Mouse (Mus musculus) heart, embryonic 13.5 days (tissue): ENCODE data around the gene Lcn9. TPM values are rescaled to one million over a fixed set of nuclear protein-coding genes. Genes with fewer than 3 reads are reported as not detected.

Experiments
- polyA plus RNA-seq: library from polyadenylated mRNA; unstranded; fragments of >200 nt; fragmentation: Nextera tagmentation; extraction: Ambion mirVana; gene quantifications from 2 replicates; pipeline ENCODE4 v1.2.1, GENCODE M21; 2015

Gene Lcn9
- polyA plus RNA-seq, 1 experiment from 2014 or later, result not detected

Other genes starting within 250 kb of the Lcn9 start
- 4.6 and 7.3 TPM in 2 replicates for gene Mamdc4, start 248.3 kb upstream of the Lcn9 start, polyA plus RNA-seq
- 177 and 199 TPM in 2 replicates for gene Phpt1, start 247.9 kb upstream of the Lcn9 start, polyA plus RNA-seq
- 0.14 and 0.27 TPM in 2 replicates for gene Ajm1, start 241.4 kb upstream of the Lcn9 start, polyA plus RNA-seq
- 42.9 and 47.6 TPM in 2 replicates for gene Rabl6, start 214.6 kb upstream of the Lcn9 start, polyA plus RNA-seq
- gene Ccdc183, start 205.5 kb upstream of the Lcn9 start, polyA plus RNA-seq, result 0.11 and 0.13 TPM in 2 replicates
- 20.3 and 20.4 TPM in 2 replicates for gene Tmem141, start 201.1 kb upstream of the Lcn9 start, polyA plus RNA-seq
- 2.3 and 2.6 TPM in 2 replicates for gene Fcna, start 195.1 kb upstream of the Lcn9 start, polyA plus RNA-seq
- gene Lcn8, start 170.0 kb upstream of the Lcn9 start, polyA plus RNA-seq, result not detected in 2 replicates
- not detected in 2 replicates for gene Lcn5, start 165.2 kb upstream of the Lcn9 start, polyA plus RNA-seq
- gene Lcn6, start 146.4 kb upstream of the Lcn9 start, polyA plus RNA-seq, result not detected in 2 replicates
- gene Lcn10, start 140.4 kb upstream of the Lcn9 start, polyA plus RNA-seq, result not detected in 2 replicates
- not detected in 2 replicates for gene Obp2a, start 123.1 kb upstream of the Lcn9 start, polyA plus RNA-seq
- 47.0 and 47.6 TPM in 2 replicates for gene Bmyc, start 116.4 kb upstream of the Lcn9 start, polyA plus RNA-seq
- gene Obp2b, start 86.1 kb upstream of the Lcn9 start, polyA plus RNA-seq, result not detected in 2 replicates
- not detected in 2 replicates for gene Lcn3, start 57.6 kb upstream of the Lcn9 start, polyA plus RNA-seq
- not detected in 2 replicates for gene Lcn11, start 46.1 kb upstream of the Lcn9 start, polyA plus RNA-seq
- not detected in 2 replicates for gene Gm13539, start 40.9 kb upstream of the Lcn9 start, polyA plus RNA-seq
- gene Glt6d1, start 7.3 kb upstream of the Lcn9 start, polyA plus RNA-seq, result not detected in 2 replicates
- gene Sohlh1, start 24.1 kb downstream of the Lcn9 start, polyA plus RNA-seq, result not detected in 2 replicates
- gene Kcnt1, start 40.6 kb downstream of the Lcn9 start, polyA plus RNA-seq, result 0.07 and 0.11 TPM in 2 replicates
- gene Camsap1, start 160.1 kb downstream of the Lcn9 start, polyA plus RNA-seq, result 6.6 and 11.6 TPM in 2 replicates
- 97.0 and 111 TPM in 2 replicates for gene Ubac1, start 198.6 kb downstream of the Lcn9 start, polyA plus RNA-seq